Mouse (Mus musculus) testis, adult 2 months (tissue): Measurements from ENCODE around the gene Phf1.

Experiments
- CTCF ChIP-seq: fragments of 200-500 bp; IDR thresholded peaks from 2 replicates; pipeline ENCODE4 v1.5.1; 2012; ENCODE audit warnings: low read depth, mild to moderate bottlenecking, inconsistent platforms, low read length, moderate library complexity; ENCODE audit not compliant: control insufficient read depth, insufficient read depth, insufficient replicate concordance
- POLR2A ChIP-seq: fragments of 200-500 bp; IDR thresholded peaks from 2 replicates; pipeline ENCODE4 v1.6.1; 2012; ENCODE audit warnings: low read depth, mild to moderate bottlenecking, inconsistent platforms, low read length, moderate library complexity; ENCODE audit not compliant: control insufficient read depth

- no peak for TF ChIP-seq CTCF
- TF ChIP-seq POLR2A: no peak
These were observed 20.3 kb downstream of the Phf1 start for GRCm38 (mm10) chr17:26953201-26953600.
